Mouse (Mus musculus): ENCODE data around the gene AU040320.

- TF ChIP-seq CTCF (IDR thresholded peaks at IDR 0.05; ENCODE audit: extremely low read depth, insufficient read depth, low read length) (no peak), POLR2A (IDR thresholded peaks at IDR 0.05; ENCODE audit: extremely low read depth, insufficient read depth, low read length) (no peak)
These were observed 89.6 kb downstream of the AU040320 start for GRCm38 (mm10) chr4:126842911-126843310.

All from cortical plate, adult 2 months (tissue).